Mouse (Mus musculus) ES-E14 (cell line): ENCODE data around the gene Krt80. TPM values are rescaled to one million over a fixed set of nuclear protein-coding genes. Genes with fewer than 3 reads are reported as not detected.

Experiments used
- DNase-seq: peaks from one replicate; pipeline ENCODE4 v3.0.0-alpha.2; 2013; ENCODE audit warnings: low read depth, low spot score
- H3K27ac ChIP-seq: 2 replicates; pipeline ENCODE4 v1.5.1; 2012; ENCODE audit warnings: low read depth, mild to moderate bottlenecking, low read length, moderate library complexity, mixed read lengths; ENCODE audit not compliant: poor library complexity, insufficient read depth, severe bottlenecking
- H3K36me3 ChIP-seq: 2 replicates; pipeline ENCODE4 v1.6.1; 2012; ENCODE audit warnings: mild to moderate bottlenecking, low read length, moderate library complexity, mixed read lengths; ENCODE audit not compliant: control insufficient read depth, poor library complexity, insufficient read depth, severe bottlenecking
- H3K4me1 ChIP-seq, 2 experiments: fragments of 150-350 bp in 1 of 2; sonication (generic) in 1 of 2; 2 replicates each; pipeline ENCODE4 v1.6.1; 2012; ENCODE audit warnings: low read length in 2 of 2, mild to moderate bottlenecking in 1 of 2, mixed read lengths in 1 of 2; ENCODE audit not compliant: control insufficient read depth in 2 of 2, insufficient read depth in 2 of 2, poor library complexity in 1 of 2
- H3K4me3 ChIP-seq, 2 experiments: fragments of 150-350 bp in 1 of 2; sonication (generic) in 1 of 2; 2 replicates each; pipeline ENCODE4 v1.5.1; 2012; ENCODE audit warnings: low read length in 2 of 2, low read depth in 1 of 2, mild to moderate bottlenecking in 1 of 2, mixed read lengths in 1 of 2; ENCODE audit not compliant: insufficient read depth in 1 of 2, poor library complexity in 1 of 2, severe bottlenecking in 1 of 2
- H3K9ac ChIP-seq: 2 replicates; pipeline ENCODE4 v1.6.1; 2012; ENCODE audit warnings: low read depth, mild to moderate bottlenecking, low read length, mixed read lengths; ENCODE audit not compliant: poor library complexity, insufficient read depth, severe bottlenecking
- H3K9me3 ChIP-seq: fragments of 150-350 bp; sonication (generic); 2 replicates; pipeline ENCODE4 v1.6.1; 2012; ENCODE audit warnings: low read depth, mild to moderate bottlenecking, low read length; ENCODE audit not compliant: control insufficient read depth, insufficient read depth
- CHD2 ChIP-seq: IDR thresholded peaks from 2 replicates; pipeline ENCODE4 v1.6.1; 2014; ENCODE audit warnings: mild to moderate bottlenecking, low read depth, low read length, inconsistent platforms
- HCFC1 ChIP-seq: IDR thresholded peaks from 2 replicates; pipeline ENCODE4 v1.6.1; 2012; ENCODE audit warnings: low read length, inconsistent platforms, borderline replicate concordance; ENCODE audit not compliant: insufficient read depth
- MAFK ChIP-seq: IDR thresholded peaks from 2 replicates; pipeline ENCODE4 v1.6.1; 2014; ENCODE audit warnings: mild to moderate bottlenecking, low read depth, low read length, inconsistent platforms; ENCODE audit not compliant: insufficient read depth
- ZC3H11A ChIP-seq: IDR thresholded peaks from 2 replicates; pipeline ENCODE4 v1.6.1; 2012; ENCODE audit warnings: low read depth, mild to moderate bottlenecking, inconsistent platforms, low read length, borderline replicate concordance
- ZNF384 ChIP-seq: IDR thresholded peaks from 2 replicates; pipeline ENCODE4 v1.6.1; 2012; ENCODE audit warnings: low read depth, low read length, inconsistent platforms
- in situ Hi-C, 2 experiments: fragments of 600-800 bp; cut with MboI; formaldehyde crosslinking; loops; one replicate each; pipeline ENCODE4 v1.15.1; 2025; ENCODE audit warnings: low sequenced_read_pairs in 2 of 2, inconsistent platforms in 1 of 2; ENCODE audit not compliant: unreplicated experiment in 2 of 2
- total RNA-seq: library from RNA; depleted of rRNA; stranded (reverse); fragments of 300-350 nt; gene quantifications from 2 replicates; pipeline ENCODE4 v1.2.3, GENCODE M21; 2012; rRNA removed

Gene Krt80
- total RNA-seq, 1 experiment, result 0.18 TPM

DNA sequence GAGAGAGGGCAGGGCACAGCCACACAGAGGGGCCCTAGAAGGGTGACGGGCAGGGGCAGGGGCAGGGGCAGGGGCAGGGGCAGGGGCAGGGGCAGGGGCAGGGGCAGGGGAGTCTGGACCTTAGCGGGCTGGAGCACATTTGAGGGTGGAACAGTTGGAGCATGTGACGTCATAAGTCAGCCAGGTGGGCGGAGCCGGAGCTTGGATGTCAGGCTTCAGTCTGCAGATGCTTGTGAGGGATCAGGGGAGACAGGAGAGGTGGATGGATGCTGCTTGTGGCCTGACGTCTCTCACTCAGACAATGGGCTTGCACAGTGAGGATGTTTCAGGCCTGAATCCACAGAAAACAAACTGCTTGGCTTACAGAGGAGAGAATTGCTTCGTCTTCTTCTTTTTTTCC lies 71.4 kb downstream of the Krt80 start:
- no peak overlapping the region for H3K9ac ChIP-seq

DNA sequence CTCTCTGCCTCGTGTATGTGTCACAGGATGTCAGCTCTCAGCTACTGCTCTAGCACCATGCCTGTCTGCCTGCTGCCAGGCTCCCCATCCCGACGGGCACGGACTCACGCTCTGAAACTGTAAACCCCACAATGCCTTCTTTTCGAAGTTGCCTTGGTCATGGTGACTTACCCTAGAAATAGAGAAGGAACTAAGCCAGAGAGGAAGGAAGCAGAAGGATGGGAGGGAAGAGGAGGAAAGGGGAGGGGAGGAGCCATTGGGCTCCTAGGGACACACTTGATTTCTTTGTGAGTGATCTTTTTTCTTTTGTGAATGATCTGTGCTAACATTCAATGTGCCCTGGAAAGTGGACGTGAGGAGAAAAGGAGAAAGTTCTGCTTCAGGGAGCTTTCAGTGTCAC lies 72.0 kb downstream of the Krt80 start:
- Histone ChIP-seq H3K4me1 (peaks cover 0 to 3% of the 10 kb centered on the region in 2 experiments; a peak in 1 of 4 replicates), H3K27ac (no peak overlapping the region), H3K4me3 (no peak overlapping the region), H3K9me3 (no peaks in the 10 kb centered on the region), H3K9ac (no peak overlapping the region), H3K36me3 (no peaks in the 10 kb centered on the region)
- in situ Hi-C loops, result no loop called here
- TF ChIP-seq MAFK, result no peak
- no peak for DNase-seq

More for the DNA sequence above, 71.4 kb downstream of the Krt80 start:
- no peak overlapping the region for H3K27ac ChIP-seq
- H3K4me3 ChIP-seq, result no peak overlapping the region
- TF ChIP-seq ZC3H11A (no peak), HCFC1 (no peak), CHD2 (no peak), ZNF384 (no peak), MAFK (no peak)
- in situ Hi-C loops, result no loop called here
- no peak for DNase-seq
- H3K9me3 ChIP-seq, result no peaks in the 10 kb centered on the region
- no peaks in the 10 kb centered on the region; a peak in 1 of 4 replicates for H3K4me1 ChIP-seq
- no peaks in the 10 kb centered on the region for H3K36me3 ChIP-seq

Other genes starting within 250 kb of the Krt80 start
- gene Acvrl1, start 241.6 kb downstream of the Krt80 start, total RNA-seq, result 2.5 and 3.3 TPM in 2 replicates
- 26.4 and 43.4 TPM in 2 replicates for gene Acvr1b, start 196.1 kb downstream of the Krt80 start, total RNA-seq
- gene Grasp, start 146.0 kb downstream of the Krt80 start, total RNA-seq, result 10.8 and 12.9 TPM in 2 replicates
- gene Nr4a1, start 115.9 kb downstream of the Krt80 start, total RNA-seq, result 8.5 and 12.1 TPM in 2 replicates
- 116 and 119 TPM in 2 replicates for gene Atg101, start 85.9 kb downstream of the Krt80 start, total RNA-seq
- gene 6030408B16Rik, start 77.0 kb downstream of the Krt80 start, total RNA-seq, result 0.22 and 0.32 TPM in 2 replicates
- 10.0 and 14.1 TPM in 2 replicates for gene Krt7, start 40.9 kb upstream of the Krt80 start, total RNA-seq
- not detected in 2 replicates for gene Krt87, start 68.6 kb upstream of the Krt80 start, total RNA-seq
- not detected in 2 replicates for gene Krt88, start 77.6 kb upstream of the Krt80 start, total RNA-seq
- not detected in 2 replicates for gene Krt81, start 93.6 kb upstream of the Krt80 start, total RNA-seq
- gene Krt86, start 103.3 kb upstream of the Krt80 start, total RNA-seq, result not detected in 2 replicates
- not detected in 2 replicates for gene Krt83, start 121.3 kb upstream of the Krt80 start, total RNA-seq
- not detected in 2 replicates for gene Gm49425, start 147.1 kb upstream of the Krt80 start, total RNA-seq
- gene Krt84, start 162.7 kb upstream of the Krt80 start, total RNA-seq, result not detected in 2 replicates
- not detected in 2 replicates for gene Krt82, start 180.5 kb upstream of the Krt80 start, total RNA-seq
- 0.27 TPM in 1 of 2 replicates, not detected in the other for gene Krt90, start 192.8 kb upstream of the Krt80 start, total RNA-seq
- gene Krt75, start 203.7 kb upstream of the Krt80 start, total RNA-seq, result 0.04 TPM in 1 of 2 replicates, not detected in the other